Mouse (Mus musculus): ENCODE results near the gene Syngap1.

DNA sequence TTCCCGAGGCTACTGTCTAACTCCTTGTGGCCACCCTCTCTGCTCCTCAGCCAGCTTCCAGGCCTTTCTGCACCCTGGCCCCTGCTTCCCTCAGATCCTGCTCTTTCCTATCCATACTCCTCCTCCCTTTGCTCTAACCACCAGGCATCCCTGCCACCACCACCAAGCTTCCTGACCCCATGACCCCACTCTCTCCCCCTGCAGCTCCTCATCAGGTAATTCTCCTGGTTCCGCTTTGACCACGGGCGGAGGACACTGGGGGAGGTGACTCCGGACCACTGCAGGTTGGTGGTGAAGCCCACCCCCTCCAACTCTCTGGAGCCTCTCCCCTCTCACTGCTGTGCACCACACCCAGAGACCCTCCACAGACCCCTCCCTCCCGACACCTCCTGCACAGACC is 26.4 kb downstream of the Syngap1 start:
- TF ChIP-seq CTCF (IDR thresholded peaks at IDR 0.05; ENCODE audit: low read depth) (no peak), EP300 (IDR thresholded peaks at IDR 0.05; ENCODE audit: low read depth) (no peak)

Measured in liver, embryonic 14.5 days (tissue).